Mouse (Mus musculus) MEL-GATA-1-ER (cell line): ENCODE data around the gene Lgi4.

Experiments
- DNase-seq: peaks from one replicate; pipeline ENCODE4 v3.0.0-alpha.2; 2012; ENCODE audit warnings: low read depth; ENCODE audit errors: extremely low read depth

The Lgi4 gene

GRCm38 (mm10) chr7:31059108-31059507 is at the start of gene Lgi4:
TSS of gene Lgi4 (plus strand) at chr7:31059342.
- DNase-seq, result no peak

DNA sequence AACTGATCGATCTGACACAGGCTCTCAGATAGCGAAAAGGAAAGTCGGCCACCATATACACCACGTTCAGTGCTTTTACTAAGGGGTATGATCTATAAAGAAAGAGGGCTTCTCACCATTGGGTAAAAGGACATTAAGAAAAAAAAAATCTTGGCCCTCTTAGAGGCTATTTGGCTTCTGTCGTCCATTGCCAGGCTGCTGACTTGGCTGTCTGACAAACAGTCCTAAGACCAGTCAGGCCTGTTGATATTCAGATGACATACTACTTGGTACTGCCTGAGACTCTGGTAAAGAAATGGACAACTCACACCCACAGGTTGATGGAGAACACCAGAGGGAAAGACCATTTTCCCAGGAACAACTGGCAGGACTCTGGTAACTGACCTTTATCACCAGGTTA is 46.2 kb upstream of the Lgi4 start:
- no peak for DNase-seq

GRCm38 (mm10) chr7:31017104-31017901 is 41.8 kb upstream of the Lgi4 start:
- DNase-seq, result no peak

DNA sequence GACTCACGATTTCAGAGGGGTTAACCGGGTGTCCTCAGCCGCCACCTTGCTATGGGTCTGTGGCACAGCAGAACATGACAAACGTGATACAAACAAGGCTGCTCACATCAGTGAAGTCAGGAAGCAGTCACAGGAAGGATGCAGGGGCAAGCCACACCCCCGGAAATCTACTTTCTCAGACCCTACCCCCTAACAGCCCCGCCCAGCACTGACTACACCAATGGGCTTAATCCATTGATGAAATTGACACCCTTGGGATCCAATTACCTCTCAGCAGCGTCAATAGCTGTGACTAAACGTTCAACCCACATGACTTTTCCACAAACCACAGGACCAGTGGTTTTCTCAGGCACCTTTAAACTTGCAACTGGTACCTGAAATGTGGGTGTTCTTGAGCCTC is 30.5 kb upstream of the Lgi4 start:
- no peak for DNase-seq

DNA sequence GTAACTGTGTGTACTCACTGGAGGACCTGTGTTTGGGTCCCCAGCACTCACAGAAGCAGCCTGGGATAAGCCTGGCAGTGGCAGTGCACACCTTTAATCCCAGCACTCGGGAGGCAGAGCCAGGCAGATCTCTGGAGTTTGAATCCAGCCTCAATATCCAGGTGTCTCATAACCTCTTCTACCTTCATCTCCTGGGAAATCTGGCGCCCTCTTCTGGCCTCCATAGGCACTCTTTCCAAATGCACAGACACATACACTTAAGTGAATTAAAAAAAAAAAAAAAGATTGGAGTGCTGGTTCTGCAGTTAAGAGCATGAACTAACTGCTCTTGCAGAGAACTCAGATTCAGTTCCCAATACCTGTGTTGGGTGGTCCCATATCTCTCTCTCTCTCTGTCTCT is 28.4 kb upstream of the Lgi4 start:
- no peak for DNase-seq

GRCm38 (mm10) chr7:31031731-31032130 is 27.4 kb upstream of the Lgi4 start:
- DNase-seq, result no peak

- peak; percentile 78 for DNase-seq
These were observed 25.6 kb upstream of the Lgi4 start for GRCm38 (mm10) chr7:31033409-31034165.

- peak; percentile 70 for DNase-seq
These were observed 24.4 kb upstream of the Lgi4 start for GRCm38 (mm10) chr7:31034789-31035188.

DNA sequence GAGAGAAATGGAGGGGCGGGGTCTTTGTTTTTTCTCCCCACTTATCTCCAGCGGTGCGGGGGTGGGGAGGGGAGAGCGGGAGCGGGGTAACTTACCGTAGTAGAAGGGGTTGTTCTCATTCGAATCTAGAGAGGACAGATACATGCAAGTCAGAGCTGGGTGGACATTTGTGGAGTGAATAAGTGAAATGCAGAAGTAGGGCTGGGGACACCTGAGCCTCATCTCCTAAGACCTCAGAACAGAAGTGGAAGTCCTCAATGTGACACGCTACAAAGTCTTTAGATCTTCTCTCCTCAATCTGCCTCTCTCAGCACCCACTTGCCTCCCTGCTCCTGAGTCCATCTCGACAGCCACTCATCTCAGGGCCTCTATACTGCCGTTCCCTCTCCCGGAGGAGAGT is 23.9 kb upstream of the Lgi4 start:
- DNase-seq, result peak; percentile 74

GRCm38 (mm10) chr7:31036917-31037316 is 22.2 kb upstream of the Lgi4 start:
- peak; percentile 98 for DNase-seq

DNA sequence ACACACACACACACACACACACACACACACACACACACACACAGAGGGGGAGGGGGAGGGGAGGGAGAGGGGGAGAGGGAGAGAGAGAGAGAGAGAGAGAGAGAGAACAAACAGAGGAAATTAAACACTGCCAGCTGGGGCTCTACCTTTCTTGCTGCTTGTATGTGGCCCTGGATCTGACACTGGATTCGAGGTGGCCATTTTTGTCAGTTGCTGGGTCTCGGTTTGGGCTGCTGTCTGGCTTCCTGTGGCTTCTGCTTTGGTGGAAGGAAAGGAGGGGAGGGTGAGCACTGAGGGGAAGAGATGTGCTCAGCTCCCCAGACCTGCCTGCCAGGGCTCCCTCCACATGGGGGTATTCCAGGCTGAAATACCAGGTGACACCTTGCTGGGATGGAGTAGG is 21.5 kb upstream of the Lgi4 start:
- no peak for DNase-seq

GRCm38 (mm10) chr7:31039011-31039410 is 20.1 kb upstream of the Lgi4 start:
- no peak for DNase-seq

DNA sequence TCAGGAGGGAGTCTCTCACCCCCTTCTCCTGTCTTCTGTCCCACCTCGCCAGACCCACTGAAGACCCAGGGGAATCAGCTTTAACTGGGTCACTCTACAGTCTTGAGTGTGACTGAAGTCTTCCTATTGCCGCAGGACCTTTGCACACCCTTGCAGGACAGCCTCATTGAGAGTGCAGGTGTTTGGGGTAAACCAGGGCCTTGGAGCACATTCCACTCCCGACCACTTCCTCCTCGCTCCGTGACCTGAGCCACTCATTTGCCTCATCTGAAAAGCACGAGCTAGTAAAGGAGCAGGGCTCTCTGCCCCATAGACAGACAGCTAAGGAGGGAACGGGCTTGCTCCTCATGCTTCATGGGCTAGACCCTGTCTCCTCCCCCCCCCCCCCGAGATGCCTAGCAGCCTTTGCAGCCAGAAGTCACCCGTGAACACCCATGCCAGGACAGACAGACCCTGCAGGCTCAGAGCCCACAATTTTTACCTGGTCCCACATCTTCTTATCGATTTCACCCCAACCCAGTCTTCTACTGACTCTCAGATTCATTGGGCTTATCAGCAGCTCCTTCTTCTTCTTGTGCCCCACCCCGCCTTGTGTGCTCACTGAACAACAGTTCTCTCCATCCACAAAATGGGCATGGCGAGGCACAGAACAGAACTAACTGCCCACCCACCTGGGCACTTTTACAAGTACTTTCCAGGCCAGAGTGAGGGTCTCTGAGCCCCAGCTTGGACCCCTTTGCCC is 18.7 kb upstream of the Lgi4 start:
- DNase-seq, result no peak

DNA sequence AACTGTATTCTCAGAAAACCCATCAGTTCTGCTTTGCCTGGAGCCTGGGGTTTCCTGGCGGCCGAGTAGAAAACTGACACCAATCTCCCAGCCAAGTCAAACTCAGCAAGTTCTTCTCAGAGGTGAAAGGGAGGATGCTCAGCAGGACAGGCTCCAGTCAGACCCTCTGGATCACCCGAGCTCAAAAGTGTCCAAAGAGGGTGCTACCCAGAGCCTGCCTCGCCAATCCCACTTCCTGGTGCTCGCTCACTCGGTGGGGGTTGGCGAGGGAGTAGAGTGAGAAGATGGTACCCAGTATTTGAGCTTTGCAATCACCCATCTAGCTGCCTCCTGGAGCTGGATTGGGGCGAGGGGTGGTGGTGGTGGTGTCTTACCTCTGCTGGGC is 18.1 kb upstream of the Lgi4 start:
- DNase-seq, result no peak

DNA sequence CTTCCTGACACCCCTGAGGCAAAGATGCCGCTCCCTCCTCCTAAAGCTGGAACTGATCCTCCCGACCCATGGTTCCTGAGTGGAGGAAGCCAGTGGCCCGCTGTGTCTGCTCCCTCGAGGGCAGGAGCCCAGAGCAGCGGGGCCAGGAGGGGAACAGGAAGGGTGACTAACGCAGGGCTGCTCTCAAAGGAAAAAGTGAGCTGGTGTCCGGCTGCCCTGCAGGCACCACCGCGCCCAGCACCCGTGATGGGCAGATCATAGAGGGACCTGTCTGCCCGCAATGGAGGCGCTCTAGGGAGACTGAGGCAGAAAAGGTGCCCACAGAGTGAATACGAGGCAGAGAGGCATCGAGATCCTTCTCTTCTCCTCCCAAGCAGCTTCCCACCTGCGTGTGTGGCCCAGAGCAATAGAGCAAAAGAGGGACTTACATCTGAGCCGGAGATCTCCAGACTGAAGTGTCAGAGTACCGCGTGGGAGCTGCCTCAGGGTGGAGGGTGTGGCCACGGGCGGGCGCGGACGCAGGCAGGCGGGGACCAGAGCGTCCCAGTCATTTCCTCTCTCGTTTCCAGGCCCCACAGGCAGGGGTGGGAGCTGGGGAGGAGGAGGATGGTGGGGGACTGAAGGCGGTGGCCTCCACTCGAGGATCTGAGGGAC is 17.4 kb upstream of the Lgi4 start:
- DNase-seq, result no peak

GRCm38 (mm10) chr7:31042431-31042910 is 16.7 kb upstream of the Lgi4 start, which contains the start of gene Fxyd5:
TSS of gene Fxyd5 (minus strand) at chr7:31042481.
- no peak for DNase-seq

DNA sequence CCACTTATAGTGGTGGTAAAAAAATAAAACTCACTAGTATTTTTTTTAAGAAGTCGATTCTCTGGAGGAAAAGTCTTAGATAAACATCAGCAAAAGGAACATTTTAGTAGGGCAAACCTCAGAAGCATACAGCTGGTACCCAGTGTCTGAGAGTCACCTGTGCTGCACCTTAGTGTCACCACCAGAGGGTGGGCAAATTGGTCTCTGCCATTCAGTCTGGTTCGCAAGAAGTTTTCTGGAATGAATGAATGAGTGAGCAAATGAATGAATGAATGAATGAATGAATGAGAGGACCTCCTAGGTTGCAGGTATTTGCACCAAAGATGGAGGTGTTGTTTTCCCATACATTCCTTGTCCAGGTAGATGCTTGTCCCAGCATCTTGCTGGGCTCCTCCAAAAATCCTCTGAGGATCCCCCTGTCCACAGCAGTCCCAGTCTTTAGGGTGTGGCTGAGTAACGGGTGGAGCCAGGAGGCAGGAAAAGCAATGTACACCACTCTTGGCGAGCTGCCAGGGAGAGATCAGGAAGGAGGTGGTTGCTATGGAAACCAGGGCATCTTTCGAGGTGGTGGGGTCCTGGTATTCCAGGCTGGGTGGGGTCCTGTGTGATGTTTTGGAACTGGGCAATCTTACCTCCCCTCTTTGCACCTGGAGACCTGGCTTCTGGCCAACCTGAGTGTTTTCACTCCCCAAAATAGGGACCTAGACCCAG is 9.9 kb upstream of the Lgi4 start:
- no peak for DNase-seq

GRCm38 (mm10) chr7:31049846-31050281 is 9.3 kb upstream of the Lgi4 start:
- no peak for DNase-seq

GRCm38 (mm10) chr7:31050487-31050886 is 8.7 kb upstream of the Lgi4 start:
- DNase-seq, result no peak

- no peak for DNase-seq
These were observed 8.2 kb upstream of the Lgi4 start for GRCm38 (mm10) chr7:31050921-31051320.
